Mouse (Mus musculus): ENCODE data around the gene Zg16.

The Zg16 gene

DNA sequence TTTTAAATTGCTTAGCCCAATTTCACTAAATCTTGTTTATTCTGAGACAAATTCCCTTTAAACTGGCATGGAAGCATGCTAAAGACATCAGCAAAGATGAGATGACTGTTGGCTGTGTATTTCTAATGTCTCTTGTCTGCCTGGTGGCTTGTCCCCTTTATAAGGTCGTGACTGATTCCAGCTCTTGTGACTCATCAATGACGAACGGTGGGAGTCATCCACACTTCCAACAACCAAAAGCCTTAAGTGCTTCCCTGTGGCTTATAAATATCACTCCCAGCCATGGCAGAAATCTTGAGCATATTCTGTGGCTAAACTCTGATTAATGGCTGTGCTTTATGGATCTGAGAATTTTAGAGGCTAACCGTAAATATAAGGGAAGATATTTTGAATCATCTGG is 20.8 kb downstream of the Zg16 start:
- no peak for DNase-seq

DNA sequence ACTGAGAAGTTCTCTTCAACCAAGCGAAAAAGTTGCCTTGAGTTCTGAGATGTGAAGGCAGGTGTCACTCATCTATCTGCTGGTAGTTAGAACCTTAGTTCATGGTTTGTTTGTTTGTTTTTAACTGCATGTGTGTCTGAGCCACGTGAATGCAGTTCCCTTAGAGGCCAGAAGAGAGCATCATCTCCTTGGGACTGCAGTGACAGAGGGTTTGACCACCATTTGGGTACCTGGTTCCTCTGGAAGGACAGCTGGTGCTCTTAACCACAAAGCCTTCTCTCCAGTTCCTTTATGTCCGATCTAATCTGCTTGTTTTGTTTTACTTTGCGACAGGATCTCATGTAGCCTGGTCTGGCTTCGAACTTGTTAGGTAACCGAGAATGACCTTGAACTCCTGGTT is 21.6 kb downstream of the Zg16 start:
- no peak for DNase-seq

DNA sequence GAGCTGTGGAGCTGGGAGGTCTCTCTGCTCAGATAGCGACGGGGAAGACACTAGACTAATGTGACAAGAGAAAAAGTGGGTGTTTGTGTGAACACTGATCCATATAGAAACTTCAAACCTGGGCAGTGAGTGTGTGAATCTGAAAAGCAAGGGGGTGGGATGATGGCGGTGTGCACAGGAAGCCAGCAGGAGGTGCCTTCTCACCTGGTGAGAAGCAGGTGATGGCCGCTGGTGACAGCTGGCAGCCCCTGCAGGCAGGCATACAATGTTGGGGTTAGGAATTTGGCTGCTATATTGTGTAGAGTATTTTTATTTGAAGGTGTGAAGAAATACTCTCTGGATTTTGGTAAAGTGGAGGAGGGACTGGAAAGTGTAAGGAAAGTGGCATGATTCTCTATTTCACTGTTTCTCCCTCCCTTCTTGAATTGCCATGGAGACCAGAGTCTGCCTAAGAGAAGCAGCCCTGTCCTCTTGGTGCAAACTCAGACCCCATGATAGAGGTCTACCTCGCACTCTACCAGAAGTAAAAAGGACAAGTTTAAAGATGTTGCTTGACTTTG is 32.0 kb downstream of the Zg16 start:
- DNase-seq: no peak

DNA sequence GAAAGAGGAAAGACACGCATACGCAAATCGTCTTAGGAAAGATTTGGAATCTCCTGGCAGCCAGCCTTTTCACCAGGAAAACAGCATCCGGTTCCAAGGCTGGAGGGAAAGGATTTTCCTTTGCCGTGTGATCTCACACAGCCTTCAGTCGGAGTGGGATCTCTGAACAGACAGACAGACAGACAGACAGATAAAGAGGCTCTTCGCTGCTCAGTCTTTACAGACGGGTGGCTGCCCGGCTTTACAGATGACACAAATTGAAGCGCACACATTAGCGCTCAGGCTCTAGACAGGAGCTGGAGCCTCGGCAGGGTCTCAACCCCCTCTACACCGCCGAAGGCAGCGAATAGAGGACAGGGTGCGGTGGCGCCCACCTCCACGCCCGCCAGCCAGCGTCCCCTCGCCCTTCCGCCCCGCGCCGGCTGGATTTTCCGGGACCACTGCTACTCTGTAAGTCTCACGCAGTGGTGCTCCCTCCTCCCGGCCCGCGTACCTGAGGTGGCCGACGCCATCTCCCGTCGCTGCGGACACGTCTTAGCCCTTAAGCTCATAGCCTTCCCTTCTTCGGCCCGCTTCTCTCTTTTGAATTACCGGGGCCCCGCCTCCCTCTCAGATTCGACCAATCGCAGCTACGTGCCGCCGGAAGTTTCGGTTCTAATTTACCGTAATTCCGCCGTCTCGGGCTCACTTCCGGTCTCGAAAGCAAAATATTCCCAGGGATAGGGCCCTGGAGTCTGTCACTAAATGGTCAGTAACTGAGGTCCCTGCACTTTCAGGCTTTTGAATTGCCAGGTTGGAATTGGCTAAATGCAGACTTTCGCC is 45.1 kb downstream of the Zg16 start, which contains the start of gene Kif22:
Gene Kif22, minus strand, starts transcription at position 621 of the 822 bp plus-strand sequence.
- peak; percentile 91 to 92 for DNase-seq

DNA sequence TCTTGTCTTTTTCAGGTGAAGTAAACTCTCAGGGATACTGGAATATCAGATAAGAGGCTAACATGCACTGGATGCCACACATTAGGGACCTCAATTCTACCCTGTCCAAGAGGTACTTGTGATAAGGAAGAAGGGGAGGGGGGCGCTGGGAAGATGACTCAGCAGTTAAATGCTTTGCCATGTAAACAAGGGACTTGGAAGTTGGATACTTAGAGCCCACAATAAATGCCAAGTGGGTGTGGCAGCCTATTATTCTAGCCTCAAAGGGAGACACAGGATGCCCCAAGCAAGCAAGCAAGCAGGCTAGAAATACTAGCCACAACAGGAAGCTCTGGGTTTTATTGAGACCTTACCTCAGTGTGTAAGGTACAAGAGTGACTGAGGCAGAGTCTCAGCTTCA is 55.9 kb downstream of the Zg16 start:
- DNase-seq: no peak

DNA sequence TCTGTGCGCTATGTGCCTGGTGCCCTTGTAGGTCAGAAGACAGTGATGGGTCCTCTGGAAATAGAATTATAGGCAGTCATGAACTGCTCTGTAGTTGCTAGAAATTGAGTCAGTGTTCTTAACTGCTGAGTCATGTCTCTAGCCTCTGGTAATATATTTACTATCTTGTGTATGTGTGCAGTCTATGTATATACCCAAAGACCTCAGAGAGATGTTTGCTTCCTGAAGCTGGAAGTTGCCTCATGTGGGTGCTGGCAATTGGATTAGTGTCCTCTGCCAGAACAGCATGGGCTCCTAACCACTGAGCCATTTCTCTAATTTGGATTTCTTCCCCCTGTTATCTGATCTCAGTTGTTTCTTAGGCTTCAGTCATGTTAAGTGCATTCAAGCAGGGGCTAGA is 57.0 kb downstream of the Zg16 start:
- no peak for DNase-seq

DNA sequence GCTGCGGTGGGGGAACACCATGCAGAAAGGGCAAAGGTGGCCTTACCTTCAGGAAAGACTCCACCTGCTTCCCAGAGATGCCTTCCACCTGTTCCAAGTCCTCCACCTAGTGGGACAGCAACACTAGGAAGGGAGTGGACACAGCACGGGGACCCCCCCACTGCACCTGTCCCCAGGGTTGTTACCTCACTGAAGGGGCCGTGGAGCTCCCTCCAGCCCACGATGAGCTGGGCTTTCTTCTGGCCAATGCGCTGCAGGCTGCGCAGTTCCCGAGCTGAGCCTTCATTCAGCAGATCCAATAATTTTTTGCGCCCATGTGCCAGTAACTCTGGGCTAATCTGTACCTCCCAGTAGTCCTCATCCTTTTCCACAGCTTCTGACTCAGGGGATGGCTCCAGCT is 59.2 kb downstream of the Zg16 start:
- DNase-seq: no peak

DNA sequence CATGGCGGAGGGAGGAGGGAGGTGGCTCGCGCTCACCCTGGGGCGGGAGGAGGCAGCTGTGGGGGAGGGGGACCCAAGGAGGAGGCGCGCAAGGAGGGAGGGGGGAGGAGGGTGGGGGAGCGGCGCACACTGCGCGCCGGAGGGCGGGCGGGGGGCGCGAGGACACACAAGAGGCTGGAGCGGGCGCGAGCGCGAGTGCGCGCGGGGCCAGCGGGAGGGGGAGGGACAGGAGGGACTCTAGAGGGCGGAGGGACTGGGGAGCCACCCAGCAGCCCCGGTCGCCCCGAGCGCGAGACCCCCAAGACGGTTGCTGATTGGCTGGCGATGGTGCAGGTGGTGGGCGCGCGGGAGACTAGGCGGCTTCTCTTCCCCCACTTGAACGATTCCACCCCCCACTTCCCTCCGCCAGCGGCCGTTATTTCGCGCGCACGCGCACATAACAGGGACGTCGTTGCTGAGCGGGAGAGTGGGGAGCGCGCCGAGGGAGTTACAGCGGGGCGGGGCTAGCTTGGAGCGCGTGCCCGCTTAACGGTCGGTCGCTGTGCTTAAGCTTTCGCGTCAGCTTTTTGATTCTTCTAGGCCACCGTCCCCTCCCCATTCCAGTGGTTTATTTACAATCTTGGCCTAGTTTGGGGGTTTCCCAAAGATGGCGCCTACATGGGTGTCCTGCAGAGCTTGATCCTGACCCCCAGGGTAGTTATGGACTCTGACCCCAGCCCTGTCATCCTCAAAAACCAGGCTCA is 60.0 kb downstream of the Zg16 start, which contains the start of gene Maz:
Gene Maz, minus strand, starts transcription at position 54 of the 743 bp plus-strand sequence.
- DNase-seq: peak; percentile 99

DNA sequence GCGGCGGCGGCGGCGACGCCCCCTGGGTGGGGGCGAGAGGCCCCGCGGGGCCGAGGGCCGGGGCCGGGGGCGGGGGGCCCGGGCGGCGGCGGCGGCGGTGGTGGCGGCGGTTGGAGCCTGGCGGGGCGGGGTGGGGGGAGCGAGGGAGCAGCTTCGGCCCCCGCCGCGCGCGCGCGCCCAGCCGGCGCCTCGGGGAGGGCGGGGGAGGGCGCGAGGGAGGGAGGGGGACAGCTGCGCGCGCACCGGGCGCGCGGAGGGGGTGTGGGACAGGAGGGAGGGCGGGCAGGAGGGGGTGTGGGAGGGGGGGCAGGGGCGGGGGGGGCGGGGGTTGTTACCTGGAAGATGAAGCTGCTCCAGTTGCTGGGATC is 60.5 kb downstream of the Zg16 start:
- no peak for DNase-seq

DNA sequence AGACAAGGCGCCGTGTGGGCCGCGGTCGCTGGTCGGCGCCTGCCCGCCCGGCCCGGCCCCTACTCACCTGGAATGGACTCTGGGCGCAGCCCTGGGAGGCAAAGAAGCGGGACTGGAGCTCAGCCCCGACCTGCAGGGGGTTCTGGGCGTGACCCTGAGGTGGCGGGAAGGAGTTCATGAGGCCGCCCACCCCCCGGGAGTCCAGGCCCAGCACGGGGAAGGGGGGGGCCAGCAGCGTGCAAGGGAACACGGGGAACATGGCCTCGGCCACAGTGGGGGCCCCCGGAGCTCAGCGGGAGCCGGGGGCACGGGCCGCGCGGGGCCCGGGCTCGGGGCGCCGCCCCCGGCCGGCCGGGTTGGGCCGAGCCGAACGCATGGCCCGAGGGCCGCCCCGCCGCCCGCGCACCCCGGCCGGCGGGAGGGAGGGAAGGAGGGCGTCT is 60.9 kb downstream of the Zg16 start:
- peak; percentile 64 to 67 for DNase-seq

DNA sequence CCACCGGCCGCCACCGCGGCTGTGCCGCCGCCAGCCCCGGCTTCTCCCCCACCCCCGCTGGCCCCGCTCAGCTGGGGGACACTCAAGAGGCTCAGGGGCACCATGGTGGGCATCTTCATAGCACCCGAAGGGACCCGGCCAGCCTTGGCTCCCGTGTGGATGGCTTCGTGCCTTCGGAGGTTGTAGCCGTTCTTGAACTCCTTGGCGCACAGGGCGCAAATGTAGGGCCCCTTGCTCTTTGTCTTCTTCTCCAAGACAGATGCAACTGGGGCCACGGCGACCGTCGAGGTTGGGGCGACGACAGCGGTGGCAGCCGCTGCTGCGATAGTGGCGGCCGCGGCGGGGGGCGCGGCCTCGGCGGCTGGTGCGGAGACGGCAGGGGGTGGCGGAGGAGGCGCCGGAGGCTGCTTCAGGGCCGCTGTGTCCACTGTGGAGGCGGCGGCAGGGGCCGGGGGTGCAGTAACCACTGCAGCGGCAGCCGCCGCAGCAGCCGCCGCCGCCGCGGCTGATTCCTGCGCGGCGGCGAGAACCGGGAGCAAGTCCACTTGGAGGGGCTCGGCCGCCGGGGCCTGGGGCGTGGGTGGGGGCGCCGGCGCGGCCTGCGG is 61.5 kb downstream of the Zg16 start:
- DNase-seq: peak in 1 of 2 experiments; percentile 44

DNA sequence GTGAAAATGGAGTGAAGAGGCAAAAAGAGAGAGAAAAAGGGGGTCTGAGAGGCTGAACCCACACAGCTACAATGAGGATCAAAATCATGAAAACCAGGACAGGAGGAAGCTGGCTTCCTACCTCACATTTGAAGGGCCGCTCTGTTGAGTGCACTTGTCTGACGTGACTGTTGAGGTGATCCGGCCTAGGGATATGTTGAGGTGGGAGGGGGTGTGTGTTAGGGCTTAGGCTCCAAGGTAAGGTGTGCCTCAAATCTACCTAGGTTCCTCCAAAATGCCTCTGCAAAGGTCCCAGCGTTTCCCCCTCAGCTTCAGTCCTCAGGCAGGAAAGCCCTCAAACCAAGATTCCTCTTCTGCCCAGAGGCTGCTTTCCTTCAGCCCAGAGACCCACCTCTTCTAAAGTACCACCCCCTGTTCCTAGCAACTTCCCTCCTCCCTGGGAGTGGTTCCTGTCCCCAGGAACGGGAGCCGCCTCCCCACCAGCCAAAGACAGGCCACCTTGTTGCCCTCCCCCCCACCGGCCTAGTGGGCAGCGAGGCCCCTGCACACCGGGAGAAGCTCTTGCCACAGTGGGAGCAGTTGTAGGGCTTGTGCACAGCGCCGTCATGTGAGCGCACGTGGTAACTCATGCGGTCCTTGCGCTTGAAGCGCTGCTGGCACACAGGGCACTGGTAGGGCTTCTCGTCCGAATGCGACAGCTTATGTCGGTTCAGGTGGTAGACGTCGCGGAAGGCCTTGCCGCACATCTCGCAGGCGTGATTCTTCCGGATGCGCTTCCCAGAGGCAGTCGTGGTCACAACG is 62.2 kb downstream of the Zg16 start:
- peak; percentile 87 to 90 for DNase-seq

DNA sequence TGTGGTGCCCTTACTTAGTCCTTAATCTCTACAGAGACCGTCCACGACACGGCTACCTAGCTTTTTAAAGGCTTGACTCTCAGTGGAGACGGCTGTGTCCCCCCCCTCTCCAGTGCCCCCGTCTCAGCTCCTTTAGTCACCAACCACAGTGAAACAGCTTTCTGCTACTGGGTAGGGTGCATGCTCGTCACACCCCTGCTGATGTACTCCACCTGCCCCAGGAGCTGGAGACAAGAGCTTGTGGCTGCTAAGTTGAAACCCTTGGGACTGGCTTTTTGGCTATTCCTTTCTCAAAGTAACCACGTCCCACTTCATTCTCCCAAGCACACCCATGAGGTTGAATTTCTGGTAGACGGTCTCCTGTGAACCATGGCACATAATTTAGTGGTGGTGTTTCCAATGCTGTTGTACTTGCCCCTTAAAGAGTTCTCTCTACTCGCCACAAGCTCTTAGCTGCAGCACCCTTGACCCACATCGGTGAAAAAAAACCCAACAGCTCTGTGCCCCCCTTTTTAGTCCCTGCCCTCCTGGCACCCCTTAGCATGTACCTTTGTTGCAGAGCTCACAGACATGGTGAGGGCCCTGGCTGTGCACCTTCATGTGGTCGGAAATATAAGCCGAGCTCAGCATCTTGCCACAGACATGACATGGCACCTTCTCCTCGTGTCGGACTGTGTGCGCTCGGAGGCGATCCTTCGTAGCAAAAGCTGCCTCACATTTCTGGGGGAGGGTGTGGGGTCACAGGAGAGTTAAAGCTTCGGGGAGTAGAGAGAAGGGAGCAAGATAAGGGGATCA is 63.0 kb downstream of the Zg16 start:
- no peak for DNase-seq

DNA sequence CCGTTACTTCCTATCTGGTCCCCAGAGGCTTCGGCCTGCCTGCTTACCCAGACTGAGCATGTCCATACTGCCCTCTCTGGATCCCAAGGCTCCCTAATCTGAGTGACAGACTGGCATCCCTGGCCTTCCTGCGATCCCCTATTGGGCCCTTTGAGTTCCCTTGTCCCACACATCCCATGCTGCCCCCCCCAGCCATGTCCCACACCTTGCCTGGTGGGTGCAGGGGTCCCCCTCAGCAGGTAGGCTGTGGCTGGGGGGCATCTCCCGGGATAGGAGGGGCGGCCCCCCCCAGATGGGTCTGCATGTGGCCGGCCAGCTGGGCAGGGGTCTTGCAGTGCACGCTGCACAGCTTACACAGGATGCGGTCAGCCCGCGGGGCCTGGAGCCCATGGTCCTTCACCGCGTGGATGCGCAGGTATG is 63.8 kb downstream of the Zg16 start:
- no peak for DNase-seq

DNA sequence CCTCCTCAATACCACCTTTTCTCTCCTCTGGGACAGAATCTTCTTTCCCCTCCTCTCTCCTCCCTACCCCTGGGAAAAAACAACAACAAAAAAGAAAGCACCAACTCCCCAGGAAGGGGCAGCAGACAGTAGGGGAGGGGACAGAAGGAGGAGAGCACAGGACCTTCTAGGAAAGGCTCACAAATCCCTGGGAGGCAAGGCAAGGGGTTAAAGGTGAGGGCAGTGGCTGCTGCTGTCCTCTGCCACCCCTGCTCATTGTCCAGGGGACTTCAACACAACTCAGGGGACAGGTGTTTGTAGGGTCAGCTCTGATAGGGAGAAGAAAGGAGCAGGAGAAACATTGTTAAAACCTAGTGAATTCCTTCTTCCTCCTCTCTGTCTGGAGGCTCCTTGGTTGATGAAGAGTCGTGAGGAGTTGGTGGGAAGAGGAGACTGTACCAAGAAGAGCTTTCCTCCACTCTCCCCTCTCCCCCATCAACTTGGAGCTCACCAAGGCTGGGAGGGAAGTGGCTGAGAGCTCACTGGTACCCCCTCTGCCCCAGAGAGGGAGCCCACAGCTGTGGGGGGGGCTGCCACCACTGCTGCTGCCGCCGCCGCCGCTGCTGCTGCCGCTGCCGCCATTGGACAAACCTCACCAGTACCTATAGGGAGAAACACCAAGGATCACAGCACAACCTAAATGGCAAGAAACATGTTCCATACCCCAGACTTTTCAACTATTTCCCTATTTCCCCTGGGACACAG is 64.4 kb downstream of the Zg16 start:
- DNase-seq: no peak

DNA sequence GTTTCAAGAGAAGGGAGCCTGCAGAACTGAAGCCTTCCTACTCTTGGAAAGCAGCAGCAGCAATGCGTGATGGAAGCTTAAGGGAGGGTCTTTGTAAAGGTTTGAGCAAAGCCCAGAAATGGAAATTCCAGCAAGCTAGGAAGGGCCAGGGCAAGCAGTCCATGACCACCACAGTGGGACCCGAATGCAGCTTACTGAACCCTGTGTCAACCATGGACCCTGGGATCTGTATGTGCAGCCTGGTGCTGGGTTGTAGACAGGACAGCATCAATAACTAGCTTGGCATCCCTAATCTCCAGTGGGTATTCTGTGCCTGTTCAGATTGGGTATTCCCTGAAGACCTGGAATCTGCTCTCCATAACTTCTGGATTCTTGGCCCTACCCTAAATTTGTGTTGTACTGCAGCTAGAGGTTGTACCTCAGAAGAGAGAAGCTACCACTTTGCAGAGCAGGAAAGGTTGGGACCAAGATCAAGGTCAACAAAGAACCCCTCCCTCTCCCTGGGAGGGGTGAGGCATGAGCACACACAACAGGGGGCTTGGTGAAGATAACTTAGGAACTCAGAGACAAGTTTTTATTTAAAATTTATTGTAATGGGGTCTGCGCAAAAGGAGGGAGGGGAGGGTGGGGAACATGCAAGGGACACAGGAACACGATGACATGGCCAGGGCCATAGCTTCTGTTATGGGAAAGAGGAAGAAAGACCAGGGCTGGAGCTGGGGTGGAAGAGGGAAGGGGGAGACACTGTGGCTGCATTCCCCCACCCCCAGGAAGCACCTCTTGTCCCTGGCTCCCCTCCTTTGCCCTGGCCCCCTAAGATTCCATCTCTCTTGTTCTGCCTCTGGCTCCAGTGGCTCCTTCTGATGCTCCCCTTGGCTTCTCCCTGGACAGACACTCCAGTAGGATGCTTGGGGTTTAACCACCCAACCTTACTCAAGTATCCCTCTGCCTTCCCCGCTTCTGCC is 65.3 kb downstream of the Zg16 start:
- no peak for DNase-seq

DNA sequence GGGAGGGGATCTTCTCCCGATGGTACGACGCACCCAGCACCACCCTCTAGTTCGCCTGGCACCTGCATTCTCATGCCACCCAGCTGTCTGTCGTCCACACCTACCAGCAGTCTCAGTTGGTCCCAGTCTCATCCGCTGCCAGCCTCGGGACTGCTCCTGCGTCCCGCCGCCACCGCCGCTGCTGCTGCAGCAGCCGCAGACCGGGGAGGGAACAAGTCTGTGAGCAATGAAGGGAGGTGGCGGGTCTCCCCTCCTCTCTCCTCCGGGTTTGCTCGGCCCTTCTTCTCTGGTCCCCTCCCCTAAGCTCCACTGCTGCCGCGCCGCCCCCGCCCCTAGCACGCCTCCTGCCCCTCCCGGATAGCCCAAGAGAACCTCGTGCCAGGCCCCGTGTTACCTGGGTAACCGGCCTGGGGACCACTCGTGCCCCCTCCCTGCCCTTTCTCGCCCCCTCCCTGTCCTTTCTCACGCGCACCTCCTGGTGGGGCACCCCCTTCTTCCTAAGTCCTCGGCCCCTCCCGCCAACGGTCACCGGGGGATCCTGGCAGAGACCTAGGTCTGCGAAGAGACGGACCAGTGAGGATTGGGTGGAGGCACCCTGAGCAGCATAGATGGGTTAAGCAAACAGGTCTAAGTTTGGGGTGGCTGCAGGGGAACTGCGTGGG is 66.1 kb downstream of the Zg16 start, which contains the start of the genes Gm42742 and Prrt2:
Gene Gm42742, minus strand, starts transcription at position 197 of the 662 bp plus-strand sequence.
Gene Prrt2, minus strand, starts transcription at position 311 of the 662 bp plus-strand sequence.
- peak in 1 of 2 experiments; percentile 44 for DNase-seq

DNA sequence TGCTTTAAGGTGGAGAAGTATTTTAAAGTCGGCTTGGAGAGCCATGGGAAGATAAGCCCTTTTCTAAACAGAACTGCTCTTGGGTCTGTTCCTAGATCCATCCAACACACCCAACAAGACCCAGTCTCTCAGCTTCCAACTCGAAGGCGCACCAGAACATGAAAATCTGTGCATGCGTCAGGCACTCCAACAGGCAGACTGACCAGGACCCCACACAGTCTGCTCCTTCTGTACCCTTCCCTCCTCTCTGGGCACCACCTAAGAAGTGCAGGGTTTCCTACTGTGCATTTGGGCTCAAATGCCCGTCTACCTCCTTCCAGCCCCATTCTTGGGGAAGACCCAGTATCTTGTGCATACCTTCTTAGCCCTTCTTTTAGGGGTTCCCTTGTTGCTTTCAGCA is 66.6 kb downstream of the Zg16 start:
- DNase-seq: no peak

DNA sequence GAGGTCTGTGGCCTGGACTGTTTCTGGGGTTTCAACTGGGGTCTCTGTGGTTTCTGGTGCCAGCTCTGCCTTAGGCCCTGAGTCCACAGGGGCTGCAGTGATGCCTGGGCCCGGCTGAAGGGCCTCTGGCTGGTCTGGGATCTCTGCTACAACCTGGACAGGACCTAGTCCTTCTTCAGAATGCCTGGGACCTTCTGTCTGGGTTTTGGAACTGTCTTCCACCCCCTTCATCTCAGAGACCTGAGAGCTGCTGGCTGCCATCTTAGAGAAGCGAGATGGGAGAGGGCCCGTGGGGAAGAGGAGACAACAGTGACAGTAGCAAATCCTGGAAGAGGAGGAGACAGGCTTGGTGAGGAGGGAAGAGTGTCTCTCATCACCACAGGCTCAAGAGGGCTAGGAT is 67.1 kb downstream of the Zg16 start:
- DNase-seq: no peak

All from lung, adult 18-20 months (tissue).